Mouse (Mus musculus) hindbrain, embryonic 12.5 days (tissue): ENCODE data around the gene P4ha2. TPM values are rescaled to one million over a fixed set of nuclear protein-coding genes. Genes with fewer than 3 reads are reported as not detected.

Experiments
- ATAC-seq: fragments of 200-750 bp; cut with Nextera tagmentation; 2 replicates; pipeline ENCODE4 v1.8.0; 2017; ENCODE audit warnings: moderate TSS enrichment; ENCODE audit not compliant: low FRiP score
- H3K27ac ChIP-seq: fragments of 300-500 bp; sonication (generic); 2 replicates; pipeline ENCODE4 v1.5.1; 2016; ENCODE audit warnings: mild to moderate bottlenecking
- H3K27me3 ChIP-seq: fragments of 300-500 bp; sonication (generic); 2 replicates; pipeline ENCODE4 v1.6.1; 2016; ENCODE audit warnings: mild to moderate bottlenecking
- H3K36me3 ChIP-seq: fragments of 300-500 bp; sonication (generic); 2 replicates; pipeline ENCODE4 v1.6.1; 2016; ENCODE audit warnings: mild to moderate bottlenecking
- H3K4me1 ChIP-seq: fragments of 300-500 bp; sonication (generic); 2 replicates; pipeline ENCODE4 v1.6.1; 2016
- H3K4me2 ChIP-seq: fragments of 300-500 bp; sonication (generic); replicated peaks from 2 replicates; pipeline ENCODE4 v1.6.1; 2016; ENCODE audit warnings: mild to moderate bottlenecking
- H3K4me3 ChIP-seq: fragments of 300-500 bp; sonication (generic); 2 replicates; pipeline ENCODE4 v1.5.1; 2016; ENCODE audit warnings: mild to moderate bottlenecking
- H3K9ac ChIP-seq: fragments of 300-500 bp; sonication (generic); 2 replicates; pipeline ENCODE4 v1.6.1; 2016; ENCODE audit warnings: mild to moderate bottlenecking, moderate library complexity
- H3K9me3 ChIP-seq: fragments of 300-500 bp; sonication (generic); replicated peaks from 2 replicates; pipeline ENCODE4 v1.6.1; 2016; ENCODE audit warnings: mild to moderate bottlenecking
- WGBS: fragments of 180-500 bp; shearing (Covaris S2); methylation state at CpG from one replicate; pipeline ENCODE4 v1.1.7; 2016; 5-methylcytosine and 5-hydroxymethylcytosine counted together
- polyA plus RNA-seq: library from polyadenylated mRNA; unstranded; fragments of >200 nt; fragmentation: Nextera tagmentation; extraction: Ambion mirVana; gene quantifications from 2 replicates; pipeline ENCODE4 v1.2.1, GENCODE M21; 2016

The P4ha2 gene
- polyA plus RNA-seq, 1 experiment from 2014 or later: 27.0 TPM

DNA sequence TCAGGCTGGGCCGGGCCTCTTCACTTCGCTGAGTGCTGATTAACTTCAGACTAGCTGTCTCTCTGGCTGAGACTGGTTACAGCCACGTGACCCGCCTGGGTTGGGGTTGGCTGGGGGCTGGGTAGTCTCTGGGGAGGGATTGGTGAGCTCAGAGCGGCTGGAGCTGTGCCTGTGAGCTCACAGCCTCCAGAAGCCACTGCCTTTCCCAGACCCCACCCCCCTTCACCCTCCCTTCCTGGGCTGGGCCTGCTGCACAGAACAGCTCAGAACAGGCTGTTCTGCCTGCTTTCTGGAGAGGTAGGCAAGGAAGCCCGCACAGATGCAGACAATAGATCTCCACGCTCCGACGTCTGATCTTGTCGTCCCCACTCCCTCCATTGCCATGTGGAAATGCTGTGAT, 13.0 kb downstream of the P4ha2 start:
- Histone ChIP-seq H3K4me3 (peak overlapping the region; percentile 0; the same call in 1 of the 2 replicates), H3K4me2 (peak overlapping the region; percentile 26), H3K9me3 (no peaks in the 10 kb centered on the region), H3K27me3 (no peaks in the 10 kb centered on the region), H3K4me1 (peaks cover 31% of the 10 kb centered on the region), H3K9ac (0 out of 2 replicates have a peak overlapping the region, but pooled peaks have one; percentile 20), H3K36me3 (no peaks in the 10 kb centered on the region), H3K27ac (peak overlapping the region; percentile 87)
- WGBS: 3% methylated on average over 10 of the region's 10 CpGs
- peak; percentile 99 for ATAC-seq

DNA sequence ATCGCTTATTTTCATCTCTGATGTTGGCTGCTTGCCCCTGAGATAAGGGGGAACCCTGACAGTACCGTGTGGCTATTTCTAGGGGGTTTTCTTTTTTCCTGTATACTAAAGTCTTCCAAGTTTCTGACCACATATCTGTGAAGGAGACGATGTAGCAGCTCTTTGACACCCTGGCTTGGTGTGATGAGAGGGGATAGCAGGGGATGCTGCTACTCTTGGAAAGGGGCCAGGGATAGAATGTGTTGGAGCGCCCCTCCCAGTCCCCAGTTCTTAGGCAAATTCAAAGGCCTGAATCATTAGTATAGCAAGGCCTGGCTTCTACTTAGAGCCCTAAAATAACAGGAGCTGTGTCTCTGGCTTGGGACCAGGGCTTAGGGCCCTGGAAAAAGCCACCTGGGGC, 13.5 kb downstream of the P4ha2 start:
- peaks cover 31% of the 10 kb centered on the region for H3K4me1 ChIP-seq
- H3K9ac ChIP-seq: peak overlapping the region; percentile 3; the same call in 1 of the 2 replicates
- H3K4me2 ChIP-seq: peak overlapping the region; percentile 26
- peak overlapping the region; percentile 87 for H3K27ac ChIP-seq
- H3K9me3 ChIP-seq: no peaks in the 10 kb centered on the region
- H3K27me3 ChIP-seq: no peaks in the 10 kb centered on the region
- peak overlapping the region; percentile 0; the same call in 1 of the 2 replicates for H3K4me3 ChIP-seq
- H3K36me3 ChIP-seq: 0 out of 2 replicates have a peak, but pooled peaks cover 2% of the 10 kb centered on the region
- ATAC-seq: peak; percentile 44
- 42% methylated on average over 4 of the region's 4 CpGs for WGBS

DNA sequence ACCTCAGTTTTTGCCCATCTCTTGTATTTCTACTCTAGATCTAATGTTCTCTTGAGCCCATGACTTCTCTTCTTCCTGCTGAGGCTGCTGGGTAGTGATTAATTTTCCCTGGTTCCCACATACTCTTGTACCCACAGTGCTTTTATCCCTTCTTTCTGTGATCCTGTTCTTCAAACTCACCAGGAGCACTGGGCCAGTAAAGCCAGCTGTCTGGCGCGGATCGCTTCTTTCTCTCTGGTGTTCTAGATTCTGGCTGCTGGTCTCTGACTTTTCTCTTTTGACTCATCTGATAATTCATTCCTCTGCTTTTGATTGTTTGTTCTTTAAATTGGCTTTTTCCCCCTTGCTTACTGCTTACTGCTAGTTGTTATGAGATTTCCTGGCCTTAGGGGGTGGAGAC, 14.9 kb downstream of the P4ha2 start:
- ATAC-seq: no peak
- Histone ChIP-seq H3K9me3 (no peaks in the 10 kb centered on the region), H3K9ac (no peak overlapping the region), H3K4me2 (no peak overlapping the region), H3K27me3 (no peaks in the 10 kb centered on the region), H3K36me3 (0 out of 2 replicates have a peak, but pooled peaks cover 6% of the 10 kb centered on the region), H3K4me3 (no peak overlapping the region), H3K27ac (no peak overlapping the region), H3K4me1 (peaks cover 31% of the 10 kb centered on the region)
- WGBS: 95% methylated on average over 3 of the region's 3 CpGs

DNA sequence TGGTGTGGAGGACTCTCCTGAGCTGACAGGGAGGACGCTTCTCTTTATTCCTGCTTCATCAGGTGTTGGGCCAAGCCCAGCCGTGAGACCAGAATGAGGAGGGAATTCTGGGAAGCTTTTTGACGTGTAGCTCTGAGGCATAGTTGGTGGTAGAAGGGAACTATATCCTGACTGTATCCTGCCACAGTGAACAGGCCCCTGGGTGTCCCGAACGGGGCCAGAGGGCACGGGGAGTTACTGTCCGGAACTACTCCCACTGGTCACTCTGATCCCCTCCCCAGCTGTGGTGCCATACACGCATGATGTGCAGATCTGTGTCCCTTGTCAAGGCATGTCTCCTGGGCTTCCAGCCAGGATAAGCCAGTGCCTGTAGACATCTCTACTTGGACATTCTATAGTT, 15.4 kb downstream of the P4ha2 start:
- no peak overlapping the region for H3K4me3 ChIP-seq
- H3K27me3 ChIP-seq: no peaks in the 10 kb centered on the region
- no peak for ATAC-seq
- H3K27ac ChIP-seq: no peak overlapping the region
- H3K36me3 ChIP-seq: peaks cover 6% of the 10 kb centered on the region; the same call in 1 of the 2 replicates
- no peaks in the 10 kb centered on the region for H3K9me3 ChIP-seq
- whole genome bisulfite sequencing: 85% methylated on average over 8 of the region's 8 CpGs
- 0 out of 2 replicates have a peak overlapping the region, but pooled peaks have one; percentile 2 for H3K4me2 ChIP-seq
- no peak overlapping the region for H3K9ac ChIP-seq
- peaks cover 31% of the 10 kb centered on the region for H3K4me1 ChIP-seq

DNA sequence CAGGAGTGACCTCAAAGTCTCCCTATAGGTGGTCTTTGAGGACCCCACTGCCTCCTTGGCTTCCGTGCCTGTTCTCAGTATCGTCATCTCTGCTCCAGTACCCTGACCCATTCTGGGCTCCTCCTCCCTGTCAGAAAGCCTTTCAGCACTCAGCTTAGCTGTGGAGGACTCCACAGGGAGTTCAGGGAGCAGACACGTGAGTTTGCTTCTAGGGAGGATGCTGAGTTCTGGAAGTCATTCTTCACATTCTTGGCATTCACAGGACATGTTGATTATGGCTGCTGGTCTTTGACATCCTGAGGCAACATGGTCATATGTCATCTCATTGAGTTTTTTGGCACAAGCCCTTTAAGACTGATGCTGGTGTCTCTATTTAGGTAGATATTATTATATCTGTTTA, 16.0 kb downstream of the P4ha2 start:
- no peak overlapping the region for H3K27ac ChIP-seq
- no peaks in the 10 kb centered on the region for H3K27me3 ChIP-seq
- no peaks in the 10 kb centered on the region for H3K9me3 ChIP-seq
- no peak for ATAC-seq
- no peak overlapping the region for H3K4me2 ChIP-seq
- WGBS: 36% methylated on average over 3 of the region's 3 CpGs
- peaks cover 31% of the 10 kb centered on the region for H3K4me1 ChIP-seq
- no peak overlapping the region for H3K4me3 ChIP-seq
- peaks cover 6% of the 10 kb centered on the region; the same call in 1 of the 2 replicates for H3K36me3 ChIP-seq
- no peak overlapping the region for H3K9ac ChIP-seq

DNA sequence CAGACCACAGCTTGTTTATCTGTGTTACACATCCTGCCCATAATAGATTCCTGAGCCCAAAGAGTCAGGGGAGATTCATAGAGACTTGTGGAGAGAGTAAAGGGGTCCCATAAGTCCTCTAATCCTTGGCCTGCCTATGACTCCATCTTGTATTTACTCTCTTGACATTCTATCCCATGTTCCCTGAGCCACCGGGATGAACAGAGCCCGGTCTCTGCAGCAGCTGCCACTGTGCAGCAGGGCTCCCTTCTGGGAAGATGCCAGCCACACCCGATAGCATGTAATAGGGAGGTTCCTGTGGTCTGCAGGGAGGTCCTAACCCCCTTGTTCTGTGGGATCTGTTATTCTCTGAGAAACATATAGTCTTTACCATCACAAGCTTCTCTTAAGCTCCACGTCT, 16.5 kb downstream of the P4ha2 start:
- peaks cover 31% of the 10 kb centered on the region for H3K4me1 ChIP-seq
- H3K27me3 ChIP-seq: no peaks in the 10 kb centered on the region
- H3K9ac ChIP-seq: no peak overlapping the region
- no peak overlapping the region for H3K4me2 ChIP-seq
- no peak for ATAC-seq
- no peak overlapping the region for H3K27ac ChIP-seq
- no peaks in the 10 kb centered on the region for H3K9me3 ChIP-seq
- 84% methylated on average over 4 of the region's 4 CpGs for WGBS
- no peak overlapping the region for H3K4me3 ChIP-seq
- H3K36me3 ChIP-seq: peaks cover 6% of the 10 kb centered on the region; the same call in 1 of the 2 replicates

DNA sequence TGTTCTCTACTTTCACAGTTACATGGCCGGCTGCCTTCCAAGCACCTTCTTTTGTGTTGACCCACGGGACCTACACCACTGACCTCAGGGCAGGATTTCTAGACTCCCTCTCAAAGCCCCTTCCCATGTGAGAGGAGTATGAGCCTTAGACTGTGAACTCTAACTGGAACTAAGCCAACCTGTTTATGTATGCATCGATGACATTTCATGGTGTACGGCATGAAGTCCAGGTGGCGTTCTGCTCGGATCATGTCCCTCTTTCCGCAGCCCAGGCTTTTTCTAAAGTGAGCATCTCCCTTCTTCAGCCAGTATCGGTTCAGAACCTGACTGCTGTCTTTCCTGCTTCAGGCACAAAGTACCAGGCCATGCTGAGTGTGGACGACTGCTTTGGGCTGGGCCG, 17.2 kb downstream of the P4ha2 start:
- no peak overlapping the region for H3K27ac ChIP-seq
- H3K4me2 ChIP-seq: no peak overlapping the region
- no peak overlapping the region for H3K4me3 ChIP-seq
- peaks cover 29% of the 10 kb centered on the region for H3K4me1 ChIP-seq
- H3K36me3 ChIP-seq: peaks cover 6% of the 10 kb centered on the region; the same call in 1 of the 2 replicates
- no peak for ATAC-seq
- no peak overlapping the region for H3K9ac ChIP-seq
- no peaks in the 10 kb centered on the region for H3K27me3 ChIP-seq
- 84% methylated on average over 10 of the region's 10 CpGs for WGBS
- H3K9me3 ChIP-seq: no peaks in the 10 kb centered on the region

DNA sequence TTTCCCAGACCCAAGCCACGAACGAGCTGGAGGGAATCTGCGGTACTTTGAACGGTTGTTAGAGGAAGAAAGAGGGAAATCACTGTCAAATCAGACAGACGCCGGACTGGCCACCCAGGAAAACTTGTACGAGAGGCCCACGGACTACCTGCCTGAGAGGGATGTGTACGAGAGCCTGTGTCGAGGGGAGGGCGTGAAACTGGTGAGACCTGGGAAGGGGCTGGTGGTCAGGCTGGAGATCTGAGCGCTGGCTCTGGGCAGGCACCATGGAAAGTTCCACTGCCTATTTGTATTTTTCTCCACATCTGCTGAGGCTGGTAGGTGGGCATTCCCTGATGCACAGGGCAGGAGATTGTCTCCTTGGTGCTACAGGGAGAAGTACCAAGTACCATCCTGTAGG, 19.2 kb downstream of the P4ha2 start:
- Histone ChIP-seq H3K27me3 (no peaks in the 10 kb centered on the region), H3K36me3 (peaks cover 6% of the 10 kb centered on the region; the same call in 1 of the 2 replicates), H3K9me3 (no peaks in the 10 kb centered on the region), H3K27ac (no peak overlapping the region), H3K4me3 (no peak overlapping the region), H3K4me1 (peaks cover 13% of the 10 kb centered on the region; the same call in 1 of the 2 replicates), H3K4me2 (no peak overlapping the region), H3K9ac (no peak overlapping the region)
- WGBS: 87% methylated on average over 12 of the region's 12 CpGs
- no peak for ATAC-seq

DNA sequence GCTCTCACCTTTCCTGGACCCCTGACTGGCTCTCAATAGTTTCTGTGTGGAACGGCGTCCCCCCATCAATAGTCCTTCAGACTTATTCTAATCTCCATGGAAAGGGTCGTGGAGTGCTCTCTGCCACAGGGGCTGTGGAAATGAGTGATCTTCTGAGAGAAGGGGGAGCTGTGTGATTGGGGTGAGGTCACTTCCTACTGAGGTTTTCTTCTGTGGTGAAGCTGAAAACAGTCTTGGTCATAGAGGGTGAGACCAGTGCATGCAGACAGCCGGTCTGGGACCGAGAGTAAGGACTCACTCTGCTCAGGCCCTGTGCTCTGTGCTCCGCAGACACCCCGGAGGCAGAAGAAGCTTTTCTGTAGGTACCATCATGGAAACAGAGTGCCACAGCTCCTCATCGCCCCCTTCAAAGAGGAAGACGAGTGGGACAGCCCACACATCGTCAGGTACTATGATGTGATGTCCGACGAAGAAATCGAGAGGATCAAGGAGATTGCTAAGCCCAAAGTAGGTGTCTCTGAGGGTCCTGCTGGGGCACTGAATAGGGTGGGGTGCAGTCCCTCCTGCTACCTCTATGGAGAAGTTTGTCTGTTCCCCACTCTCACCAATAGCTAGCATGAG, 20.0 kb downstream of the P4ha2 start:
- Histone ChIP-seq H3K36me3 (peaks cover 6% of the 10 kb centered on the region; the same call in 1 of the 2 replicates), H3K4me3 (no peak overlapping the region), H3K4me2 (no peak overlapping the region), H3K9ac (no peak overlapping the region), H3K27me3 (no peaks in the 10 kb centered on the region), H3K4me1 (0 out of 2 replicates have a peak, but pooled peaks cover 10% of the 10 kb centered on the region), H3K9me3 (no peaks in the 10 kb centered on the region), H3K27ac (no peak overlapping the region)
- WGBS: 87% methylated on average over 13 of the region's 13 CpGs
- no peak for ATAC-seq

DNA sequence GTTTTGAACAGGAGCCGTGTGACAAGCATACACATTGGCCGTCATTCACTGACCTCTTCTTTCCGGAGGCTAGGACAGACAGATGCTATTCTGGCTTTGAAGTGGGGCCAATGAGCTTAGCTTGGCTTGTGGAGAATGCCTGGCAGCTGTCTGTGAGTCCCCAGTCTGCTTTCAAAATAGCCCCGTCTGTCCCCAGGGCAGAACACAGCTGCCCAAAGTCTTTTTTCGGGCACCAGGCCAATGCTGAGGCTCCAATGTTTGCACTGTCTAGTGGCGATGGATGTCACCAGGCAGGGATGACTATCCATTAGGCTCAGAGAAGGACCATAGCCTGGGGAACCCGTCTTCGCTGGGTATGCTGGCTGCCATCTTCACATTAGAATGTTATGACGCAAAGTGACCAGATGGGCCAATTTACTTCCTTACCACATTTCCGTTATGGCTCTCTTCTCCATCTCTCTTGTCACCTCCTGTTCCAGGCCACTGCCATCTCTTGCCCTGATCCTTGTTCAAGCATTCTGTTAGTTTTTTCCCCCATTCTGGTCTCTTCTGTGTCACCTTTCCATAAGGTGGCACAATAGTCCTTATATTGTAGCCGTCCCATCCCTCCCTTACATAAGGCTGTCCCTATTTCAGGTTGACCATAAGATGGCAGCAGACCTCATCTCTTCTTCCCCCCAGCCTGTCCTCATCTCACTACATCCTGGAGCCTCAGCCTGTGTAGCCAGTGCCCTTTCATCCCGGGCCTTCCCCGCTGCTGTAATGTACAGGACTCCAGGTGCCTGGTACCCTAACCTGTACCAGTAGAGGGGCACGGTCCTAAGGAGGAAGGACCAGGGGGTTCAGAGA, 22.7 kb downstream of the P4ha2 start:
- WGBS: 69% methylated on average over 14 of the region's 14 CpGs
- peaks cover 20% of the 10 kb centered on the region for H3K4me1 ChIP-seq
- no peak overlapping the region for H3K4me3 ChIP-seq
- H3K4me2 ChIP-seq: no peak overlapping the region
- no peaks in the 10 kb centered on the region for H3K27me3 ChIP-seq
- no peaks in the 10 kb centered on the region for H3K9me3 ChIP-seq
- peaks cover 6% of the 10 kb centered on the region; the same call in 1 of the 2 replicates for H3K36me3 ChIP-seq
- peak; percentile 54 for ATAC-seq
- H3K9ac ChIP-seq: no peak overlapping the region
- 0 out of 2 replicates have a peak overlapping the region, but pooled peaks have one; percentile 8 for H3K27ac ChIP-seq

DNA sequence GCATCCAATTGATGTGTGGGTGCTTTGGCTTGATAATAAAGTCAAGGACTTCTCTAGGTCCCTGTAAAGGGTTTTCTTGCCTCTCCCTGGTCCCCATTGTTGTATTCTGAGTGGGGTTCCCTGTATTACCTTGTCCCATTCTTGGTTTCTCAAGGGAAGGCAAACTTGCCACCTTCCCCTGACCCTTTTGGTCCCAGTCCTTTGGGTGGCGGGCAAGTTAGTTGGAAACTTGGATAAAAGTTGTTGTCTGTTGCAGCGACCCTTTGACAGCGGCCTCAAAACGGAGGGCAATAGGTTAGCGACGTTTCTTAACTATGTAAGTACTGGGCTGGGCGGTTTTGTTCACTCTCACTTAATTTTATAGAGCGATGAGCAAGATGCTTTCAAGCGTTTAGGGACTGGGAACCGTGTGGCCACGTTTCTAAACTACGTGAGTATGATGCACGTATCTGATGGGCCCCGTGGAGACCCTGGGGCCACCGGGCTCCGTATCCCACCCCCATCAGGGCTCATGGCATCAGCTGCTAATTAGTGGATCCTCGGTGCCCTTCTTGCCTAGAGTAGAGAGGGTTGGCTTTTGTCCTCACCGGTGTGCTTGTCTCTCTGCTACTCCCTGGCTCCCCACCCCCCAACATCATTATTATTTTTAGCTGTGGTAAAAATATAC, 26.2 kb downstream of the P4ha2 start:
- Histone ChIP-seq H3K27me3 (no peaks in the 10 kb centered on the region), H3K9ac (no peak overlapping the region), H3K27ac (no peak overlapping the region), H3K36me3 (no peaks in the 10 kb centered on the region), H3K4me2 (no peak overlapping the region), H3K4me1 (peaks cover 20% of the 10 kb centered on the region), H3K4me3 (no peak overlapping the region), H3K9me3 (no peaks in the 10 kb centered on the region)
- ATAC-seq: no peak
- 87% methylated on average over 18 of the region's 18 CpGs for WGBS
